Mouse (Mus musculus) embryonic facial prominence, embryonic 11.5 days (tissue): ENCODE results near the gene Gsta2. TPM values are rescaled to one million over a fixed set of nuclear protein-coding genes. Genes with fewer than 3 reads are reported as not detected.
"Not testable (repeated sequence)": the region's sequence is repeated elsewhere in the genome, so short reads cannot be mapped to it uniquely, and the experiment has no call there.

ENCODE experiments used
- ATAC-seq: fragments of 200-750 bp; cut with Nextera tagmentation; replicated peaks from 2 replicates; pipeline ENCODE4 v1.8.0; 2017; ENCODE audit warnings: low read depth; ENCODE audit not compliant: insufficient number of reproducible peaks, low FRiP score, low TSS enrichment
- DNase-seq: peaks from one replicate; pipeline ENCODE4 v3.0.0-alpha.2; 2015; ENCODE audit warnings: low spot score
- H3K27ac ChIP-seq: fragments of 300-500 bp; sonication (generic); replicated peaks from 2 replicates; pipeline ENCODE4 v1.5.1; 2014; ENCODE audit warnings: mild to moderate bottlenecking, low read depth, low read length, control low read depth
- H3K27me3 ChIP-seq: fragments of 300-500 bp; sonication (generic); 2 replicates; pipeline ENCODE4 v1.6.1; 2014; ENCODE audit warnings: mild to moderate bottlenecking, low read length, moderate library complexity, mixed read lengths; ENCODE audit not compliant: control insufficient read depth, insufficient read depth
- H3K36me3 ChIP-seq: fragments of 300-500 bp; sonication (generic); replicated peaks from 2 replicates; pipeline ENCODE4 v1.6.1; 2014; ENCODE audit warnings: low read depth, mild to moderate bottlenecking, low read length, moderate library complexity, mixed read lengths; ENCODE audit not compliant: control insufficient read depth, insufficient read depth
- H3K4me1 ChIP-seq: fragments of 300-500 bp; sonication (generic); 2 replicates; pipeline ENCODE4 v1.6.1; 2014; ENCODE audit warnings: low read length, mixed read lengths; ENCODE audit not compliant: control insufficient read depth, insufficient read depth
- H3K4me2 ChIP-seq: fragments of 300-500 bp; sonication (generic); 2 replicates; pipeline ENCODE4 v1.6.1; 2014; ENCODE audit warnings: low read depth, mild to moderate bottlenecking, control low read depth, low read length, moderate library complexity
- H3K4me3 ChIP-seq: fragments of 300-500 bp; sonication (generic); 2 replicates; pipeline ENCODE4 v1.5.1; 2014; ENCODE audit warnings: low read depth, low read length, control low read depth
- H3K9ac ChIP-seq: fragments of 300-500 bp; sonication (generic); replicated peaks from 2 replicates; pipeline ENCODE4 v1.6.1; 2014; ENCODE audit warnings: mild to moderate bottlenecking, control low read depth, low read length
- H3K9me3 ChIP-seq: fragments of 300-500 bp; sonication (generic); replicated peaks from 2 replicates; pipeline ENCODE4 v1.6.1; 2016; ENCODE audit warnings: mild to moderate bottlenecking, low read length, inconsistent platforms, mixed read lengths; ENCODE audit not compliant: control insufficient read depth
- WGBS: fragments of 180-500 bp; shearing (Covaris S2); extraction: QIAGEN DNeasy Blood & Tissue Kit; methylation state at CpG from one replicate; pipeline ENCODE4 v1.1.7; 2014; 5-methylcytosine and 5-hydroxymethylcytosine counted together
- polyA plus RNA-seq: library from polyadenylated mRNA; unstranded; fragments of >200 nt; fragmentation: Nextera tagmentation; extraction: Ambion mirVana; gene quantifications from 2 replicates; pipeline ENCODE4 v1.2.1, GENCODE M21; 2014

Gsta2 gene
- polyA plus RNA-seq, 1 experiment from 2014 or later, result not detected

DNA sequence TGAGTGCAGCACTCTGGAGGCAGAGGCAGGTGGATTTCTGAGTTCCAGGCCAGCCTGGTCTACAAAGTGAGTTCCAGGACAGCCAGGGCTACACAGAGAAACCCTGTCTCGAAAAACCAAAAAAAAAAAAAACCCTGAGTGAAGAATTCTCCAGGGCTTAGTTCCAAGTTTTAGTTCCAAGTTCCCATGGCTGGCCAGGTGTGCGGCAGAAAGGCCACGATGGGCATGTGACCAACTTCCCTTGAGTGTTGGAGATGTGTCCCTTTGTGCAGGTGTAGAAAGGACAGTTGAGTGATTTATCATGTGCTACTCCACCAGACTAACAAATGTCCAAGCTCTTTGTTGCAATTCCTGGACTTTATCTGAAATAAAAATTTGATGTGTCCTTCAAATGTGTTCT lies 6.4 kb downstream of the Gsta2 start:
- H3K27ac ChIP-seq, ATAC-seq, H3K9me3 ChIP-seq, H3K4me3 ChIP-seq, H3K36me3 ChIP-seq, H3K27me3 ChIP-seq, H3K4me1 ChIP-seq, H3K4me2 ChIP-seq, H3K9ac ChIP-seq, DNase-seq: not testable (repeated sequence)
- 82% methylated on average over 3 of the region's 3 CpGs for WGBS

DNA sequence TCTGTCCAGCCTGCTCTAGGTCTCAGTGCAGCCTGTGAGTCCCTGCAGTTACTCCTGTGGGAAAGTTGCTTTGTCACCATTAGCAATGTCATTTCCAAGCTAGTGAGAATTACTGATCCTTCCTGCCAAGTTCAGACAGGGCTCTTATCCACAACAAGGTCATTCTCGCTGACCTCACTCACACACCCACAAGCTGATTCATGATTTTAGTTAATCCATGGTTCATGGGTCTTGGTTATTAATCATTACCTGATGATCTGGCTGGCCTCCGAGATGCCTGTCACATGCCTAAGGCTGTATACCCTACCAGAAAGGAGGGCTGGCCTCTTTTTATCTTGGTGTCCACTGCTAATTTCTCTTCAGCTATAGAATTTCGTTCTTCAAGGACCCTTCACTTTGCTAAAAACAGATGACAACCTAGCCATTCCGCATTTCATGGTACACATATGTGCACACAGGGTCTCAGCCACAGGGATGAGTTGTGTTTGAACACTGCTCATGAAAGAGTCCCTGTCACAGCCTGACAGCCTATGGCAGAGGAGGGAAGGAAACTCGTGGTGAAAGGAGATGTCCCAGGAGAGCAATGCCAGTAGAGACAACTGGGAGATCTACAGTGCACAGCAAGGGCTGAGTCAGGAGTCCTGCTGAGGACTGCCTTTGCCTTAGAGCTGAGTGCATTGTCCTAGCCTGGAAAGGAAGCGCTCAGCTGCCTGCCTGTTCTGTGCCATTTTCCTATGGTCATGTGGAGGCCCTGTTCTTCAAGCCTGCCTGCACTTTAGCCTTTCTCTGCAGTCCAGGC lies 7.2 kb downstream of the Gsta2 start:
- not testable (repeated sequence) for H3K4me2 ChIP-seq, H3K4me3 ChIP-seq, H3K4me1 ChIP-seq, DNase-seq, H3K36me3 ChIP-seq, H3K9ac ChIP-seq, ATAC-seq, H3K9me3 ChIP-seq, H3K27ac ChIP-seq, H3K27me3 ChIP-seq
- WGBS, result 67% methylated on average over 6 of the region's 6 CpGs

DNA sequence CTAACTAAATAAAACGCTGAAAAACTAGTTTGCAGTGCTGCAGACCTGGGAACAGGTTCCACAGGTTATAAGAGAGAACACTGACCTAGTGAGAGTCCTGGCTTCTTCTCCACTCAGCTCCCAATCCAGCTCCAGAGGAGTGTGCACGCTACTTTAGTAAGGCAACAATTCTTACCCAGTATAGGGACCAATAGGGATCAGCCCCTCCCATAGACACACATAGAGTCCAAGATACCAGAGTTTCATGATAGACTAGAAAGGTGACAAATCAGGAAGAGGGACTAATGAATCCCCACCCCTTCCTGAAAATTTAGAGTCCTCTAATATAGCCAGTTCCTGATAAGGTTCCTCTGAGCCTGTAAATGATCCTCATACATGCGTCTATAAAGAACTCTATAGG lies 8.6 kb downstream of the Gsta2 start:
- 62% methylated on average over 3 of the region's 3 CpGs for WGBS
- no peaks in the 10 kb centered on the region for H3K4me1 ChIP-seq
- H3K36me3 ChIP-seq, result no peaks in the 10 kb centered on the region
- DNase-seq, result no peak
- H3K4me3 ChIP-seq, result no peak overlapping the region
- no peak overlapping the region for H3K9ac ChIP-seq
- no peak overlapping the region for H3K27ac ChIP-seq
- no peaks in the 10 kb centered on the region for H3K9me3 ChIP-seq
- H3K4me2 ChIP-seq, result no peak overlapping the region
- no peak for ATAC-seq
- H3K27me3 ChIP-seq, result no peaks in the 10 kb centered on the region

DNA sequence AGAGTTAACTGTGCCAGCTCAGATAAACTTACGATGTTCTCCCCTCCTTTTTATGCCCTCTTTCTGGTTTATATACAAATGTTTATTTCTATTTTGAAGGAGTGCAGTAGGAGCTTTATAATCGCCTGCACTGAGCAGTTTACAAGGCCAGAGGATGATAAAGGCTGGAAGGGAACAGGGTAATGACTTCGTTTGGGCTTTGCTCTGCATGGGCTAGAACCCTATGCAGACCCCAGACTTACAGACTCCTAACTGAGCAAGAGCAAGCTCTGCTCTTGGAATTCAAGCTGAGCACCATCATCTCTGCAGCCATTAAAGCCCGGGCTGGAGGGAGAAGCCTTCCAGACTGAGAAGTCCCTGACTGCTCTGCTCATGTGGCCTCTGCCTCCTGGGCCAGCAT lies 10.4 kb downstream of the Gsta2 start:
- 63% methylated on average over 3 of the region's 4 CpGs for WGBS
- H3K9ac ChIP-seq, ATAC-seq, H3K27me3 ChIP-seq, H3K4me1 ChIP-seq, H3K4me2 ChIP-seq, H3K9me3 ChIP-seq, H3K4me3 ChIP-seq, H3K27ac ChIP-seq, H3K36me3 ChIP-seq, DNase-seq: not testable (repeated sequence)

DNA sequence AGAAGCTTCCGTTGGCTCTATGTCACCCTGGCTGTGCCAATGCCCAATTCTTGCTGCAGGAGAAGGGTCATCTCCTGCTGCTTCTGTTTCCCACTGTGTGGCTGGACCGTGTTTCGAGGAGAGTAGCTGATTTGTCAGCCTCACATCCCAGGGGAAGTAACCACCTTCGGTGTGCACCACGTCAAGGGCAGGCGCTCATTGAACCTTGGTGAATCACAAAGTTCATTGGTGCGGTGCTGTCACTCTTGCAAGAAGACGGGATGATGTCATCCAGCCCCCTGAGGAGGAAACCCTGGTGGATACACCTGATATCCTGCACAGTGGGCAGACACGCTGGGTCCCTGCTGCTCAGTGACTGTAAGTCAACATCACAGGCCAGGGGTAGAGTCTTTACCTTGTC lies 12.5 kb downstream of the Gsta2 start:
- not testable (repeated sequence) for H3K27ac ChIP-seq, ATAC-seq, H3K4me3 ChIP-seq, H3K9ac ChIP-seq, H3K27me3 ChIP-seq, H3K36me3 ChIP-seq, H3K9me3 ChIP-seq, H3K4me2 ChIP-seq, DNase-seq, H3K4me1 ChIP-seq
- 86% methylated on average over 9 of the region's 9 CpGs for WGBS

DNA sequence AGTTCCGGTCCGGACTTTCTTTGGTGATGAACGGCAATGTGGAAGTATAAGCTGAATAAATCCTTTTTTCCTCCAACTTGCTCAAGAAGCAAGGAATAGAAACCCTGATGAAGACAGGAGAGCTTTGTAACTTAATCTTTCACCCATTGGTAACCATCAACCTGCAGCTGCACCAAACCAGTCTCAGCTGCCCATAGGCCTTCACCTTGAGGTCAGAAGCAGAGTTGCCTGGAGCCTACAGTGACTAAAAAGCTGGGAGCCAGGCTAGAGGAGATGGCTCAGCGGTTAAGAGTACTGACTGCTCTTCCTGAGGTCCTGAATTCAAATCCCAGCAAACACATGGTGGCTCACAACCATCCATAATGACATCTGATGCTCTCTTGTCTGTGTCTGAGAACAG lies 13.1 kb downstream of the Gsta2 start:
- WGBS, result 90% methylated on average over 4 of the region's 4 CpGs
- H3K27me3 ChIP-seq, H3K9me3 ChIP-seq, H3K4me3 ChIP-seq, H3K9ac ChIP-seq, ATAC-seq, H3K4me2 ChIP-seq, H3K36me3 ChIP-seq, H3K4me1 ChIP-seq, DNase-seq, H3K27ac ChIP-seq: not testable (repeated sequence)

DNA sequence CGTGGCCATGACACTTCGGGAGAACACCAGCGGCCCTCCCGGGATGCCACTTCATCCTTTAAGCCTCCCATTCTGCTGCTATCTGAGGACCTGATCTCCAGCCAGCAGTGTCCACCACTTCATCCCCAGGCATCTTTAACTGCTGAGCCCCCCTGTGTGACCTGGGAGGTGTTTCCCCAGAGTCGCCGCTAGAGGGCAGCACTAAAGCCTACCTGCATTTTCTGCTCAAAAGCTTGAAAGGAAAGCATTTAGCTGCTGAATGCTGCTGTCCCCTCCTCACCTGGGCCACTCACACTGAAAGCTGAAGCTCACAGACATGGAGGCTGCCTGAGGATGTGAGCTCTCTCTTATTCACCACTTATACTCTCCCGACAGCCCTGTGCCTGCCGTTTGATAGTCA lies 15.3 kb downstream of the Gsta2 start:
- WGBS, result 8% methylated on average over 8 of the region's 8 CpGs
- not testable (repeated sequence) for H3K4me2 ChIP-seq, H3K27me3 ChIP-seq, H3K4me3 ChIP-seq, H3K4me1 ChIP-seq, H3K9ac ChIP-seq, ATAC-seq, H3K27ac ChIP-seq, H3K9me3 ChIP-seq, H3K36me3 ChIP-seq
- peak; percentile 69 for DNase-seq

DNA sequence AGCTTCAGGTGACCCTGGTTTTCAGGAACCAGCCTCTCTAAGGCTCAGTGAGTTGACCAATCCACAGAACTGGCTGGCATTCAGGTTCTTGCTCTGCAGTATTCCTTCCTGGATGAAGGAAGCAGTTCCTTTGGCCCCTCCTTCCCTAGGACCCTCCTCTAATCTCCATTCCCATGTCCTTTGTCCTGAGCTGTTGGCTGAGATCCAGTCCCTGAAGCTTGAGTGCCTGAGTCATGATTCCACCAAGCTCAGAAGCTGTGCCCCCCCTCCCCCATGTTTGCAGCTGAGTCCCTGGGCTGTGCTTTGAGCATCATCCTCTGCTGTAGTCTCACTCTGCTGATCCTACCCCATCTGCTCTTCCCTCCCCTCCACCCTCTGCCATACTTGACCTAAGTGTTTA lies 18.5 kb downstream of the Gsta2 start:
- not testable (repeated sequence) for H3K4me2 ChIP-seq, ATAC-seq, H3K36me3 ChIP-seq, H3K27me3 ChIP-seq, H3K27ac ChIP-seq, H3K4me3 ChIP-seq, H3K4me1 ChIP-seq, H3K9ac ChIP-seq, H3K9me3 ChIP-seq, DNase-seq
